In genomic region chr12:21346972-21347371, GRCm38 (mm10) we compare ENCODE assay signal across 21 mouse cellular contexts.
"Had no signal": no experiment of that assay in that cellular context is flagged by ENCODE, and none has a peak within 500 bp of the region (broad histone marks: within the 10 kb centered on the region; RNA-seq: fewer than 3 reads in every experiment).

No protein-coding gene starts in this region.

- H3K9me3 ChIP-seq: lung, embryonic 15.5 days; neural tube, embryonic 13.5 days; neural tube, embryonic 15.5 days had no signal

- DNase-seq: liver, postnatal 0 days; lung, adult 2 months; lung, postnatal 14 days; lung, postnatal 36 days; midbrain, embryonic 14.5 days; retina, postnatal 1 day; right cerebral cortex, adult 18-20 months; right cerebral cortex, postnatal 25 days; right cerebral cortex, postnatal 4 days; spleen, adult 18-20 months; thymus, adult 18-20 months; thymus, postnatal 14 days; thymus, postnatal 36 days had no signal

- H3K9ac ChIP-seq: liver, postnatal 0 days; lung, embryonic 15.5 days; midbrain, embryonic 12.5 days; neural tube, embryonic 13.5 days; neural tube, embryonic 15.5 days had no signal

- H3K4me2 ChIP-seq: lung, embryonic 15.5 days; midbrain, embryonic 12.5 days; neural tube, embryonic 13.5 days; neural tube, embryonic 15.5 days had no signal

- H3K27me3 ChIP-seq: lung, embryonic 15.5 days; midbrain, embryonic 12.5 days; neural tube, embryonic 13.5 days; neural tube, embryonic 15.5 days had no signal

- ATAC-seq: liver, postnatal 0 days; lung, postnatal 0 days; midbrain, embryonic 16.5 days had no signal

- H3K4me3 ChIP-seq: lung, embryonic 15.5 days; midbrain, embryonic 10.5 days; midbrain, embryonic 12.5 days; myocyte; neural tube, embryonic 13.5 days; neural tube, embryonic 15.5 days had no signal

- H3K4me1 ChIP-seq: lung, embryonic 15.5 days; midbrain, embryonic 12.5 days; neural tube, embryonic 13.5 days; neural tube, embryonic 15.5 days had no signal

- H3K27ac ChIP-seq: lung, embryonic 15.5 days; midbrain, embryonic 10.5 days; midbrain, embryonic 12.5 days; neural tube, embryonic 13.5 days; neural tube, embryonic 15.5 days had no signal
